Mouse (Mus musculus): ENCODE results near the gene Oas1c. TPM values are rescaled to one million over a fixed set of nuclear protein-coding genes. Genes with fewer than 3 reads are reported as not detected.

The Oas1c gene
- total RNA-seq, 2 experiments from 2014 or later, result 0.17 to 0.28 TPM

DNA sequence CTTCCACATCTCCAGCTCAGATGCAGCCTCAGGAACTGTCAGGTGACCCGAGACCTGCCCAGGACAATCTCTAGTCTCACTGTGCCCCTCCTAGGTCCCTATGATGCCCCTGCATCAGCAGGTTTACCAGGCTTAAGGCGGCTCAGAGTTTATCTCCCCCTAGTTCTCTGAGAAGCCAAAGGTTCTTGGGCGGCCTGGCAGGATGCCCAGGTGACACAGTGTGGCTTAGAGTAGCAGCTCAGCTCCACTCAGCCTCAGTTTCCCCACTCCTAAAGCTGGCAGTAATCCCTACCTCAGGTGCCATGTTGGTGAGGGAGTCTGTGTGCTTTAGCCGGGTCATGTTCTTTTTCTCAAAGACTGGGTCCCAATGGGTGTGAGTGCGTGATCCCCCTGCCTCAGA lies 35.5 kb downstream of the Oas1c start:
- DNase-seq, result no peak
- no peak for TF ChIP-seq CTCF (IDR thresholded peaks at IDR 0.05)
- intact Hi-C loops (cut with DNase I), result no loop called here
- Histone ChIP-seq H3K4me3 (no peak overlapping the region), H3K27ac (no peak overlapping the region)

- intact Hi-C loops (cut with DNase I), result no loop called here
- no peak for DNase-seq
- Histone ChIP-seq H3K27ac (no peak overlapping the region), H3K4me3 (no peak overlapping the region)
- TF ChIP-seq CTCF (IDR thresholded peaks at IDR 0.05), result no peak
These were observed 36.9 kb downstream of the Oas1c start for GRCm38 (mm10) chr5:120775287-120775985.

DNA sequence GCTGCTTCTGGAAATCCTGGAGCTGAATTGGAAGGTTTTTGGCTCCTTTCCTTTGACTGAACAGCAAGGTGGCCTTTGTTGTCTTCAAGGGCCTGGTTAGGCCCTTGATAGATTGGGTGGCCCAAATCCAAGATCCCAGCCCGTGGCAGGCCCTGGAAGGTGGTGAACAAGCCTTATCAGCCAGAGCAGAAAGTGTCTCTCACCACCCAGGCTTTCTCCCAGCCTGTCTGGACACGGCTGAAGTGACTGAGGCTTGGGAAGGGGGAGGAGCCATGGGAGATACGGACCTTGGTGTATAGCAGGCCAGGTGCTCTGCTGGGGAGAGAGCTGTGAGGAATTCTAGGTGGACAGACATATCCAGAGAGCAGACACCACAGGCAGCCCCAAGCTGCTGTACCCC lies 42.9 kb downstream of the Oas1c start:
- no peak overlapping the region for H3K27ac ChIP-seq
- no peak for TF ChIP-seq CTCF (IDR thresholded peaks at IDR 0.05)
- no peak for DNase-seq
- H3K4me3 ChIP-seq, result no peak overlapping the region
- intact Hi-C loops (cut with DNase I), result no loop called here

- Histone ChIP-seq H3K27ac (no peak overlapping the region), H3K4me3 (no peak overlapping the region)
- intact Hi-C loops (cut with DNase I), result no loop called here
- TF ChIP-seq CTCF (IDR thresholded peaks at IDR 0.05), result no peak
- DNase-seq, result no peak
These were observed 47.3 kb downstream of the Oas1c start for GRCm38 (mm10) chr5:120765010-120765409.

DNA sequence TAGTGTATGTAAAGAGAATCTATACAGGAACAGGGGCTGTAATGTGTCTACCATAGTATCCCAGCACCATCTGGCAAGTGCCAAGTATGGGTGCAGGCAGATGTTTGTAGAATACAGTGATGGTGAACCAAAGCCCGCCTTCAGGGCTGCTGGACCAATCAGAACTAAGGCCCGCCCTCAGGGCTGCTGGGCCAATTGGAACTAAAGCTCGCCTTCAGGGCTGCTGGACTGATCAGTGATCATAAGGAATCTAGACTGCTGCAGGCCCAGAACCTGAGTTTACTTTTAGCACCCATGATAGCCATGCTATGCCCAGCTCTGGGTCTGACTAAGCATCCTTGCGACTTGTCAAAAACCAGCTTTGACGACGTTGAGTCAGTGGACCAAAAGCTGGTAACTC lies 50.4 kb downstream of the Oas1c start:
- intact Hi-C loops (cut with DNase I), result no loop called here

GRCm38 (mm10) chr5:120754215-120754614 lies 58.1 kb downstream of the Oas1c start:
- no peak for DNase-seq
- no peak for TF ChIP-seq CTCF (IDR thresholded peaks at IDR 0.05)
- H3K27ac ChIP-seq, result no peak overlapping the region
- H3K4me3 ChIP-seq, result no peak overlapping the region
- intact Hi-C loops (cut with DNase I), result no loop called here

More for the DNA sequence above, 50.4 kb downstream of the Oas1c start:
- Histone ChIP-seq H3K4me3 (no peak overlapping the region), H3K27ac (no peak overlapping the region)
- no peak for TF ChIP-seq CTCF (IDR thresholded peaks at IDR 0.05)
- DNase-seq, result no peak

- H3K4me3 ChIP-seq, result no peak overlapping the region
- DNase-seq, result no peak
- H3K27ac ChIP-seq, result no peak overlapping the region
- no peak for TF ChIP-seq CTCF (IDR thresholded peaks at IDR 0.05)
- intact Hi-C loops (cut with DNase I), result no loop called here
These were observed 59.5 kb downstream of the Oas1c start for GRCm38 (mm10) chr5:120752786-120753185.

DNA sequence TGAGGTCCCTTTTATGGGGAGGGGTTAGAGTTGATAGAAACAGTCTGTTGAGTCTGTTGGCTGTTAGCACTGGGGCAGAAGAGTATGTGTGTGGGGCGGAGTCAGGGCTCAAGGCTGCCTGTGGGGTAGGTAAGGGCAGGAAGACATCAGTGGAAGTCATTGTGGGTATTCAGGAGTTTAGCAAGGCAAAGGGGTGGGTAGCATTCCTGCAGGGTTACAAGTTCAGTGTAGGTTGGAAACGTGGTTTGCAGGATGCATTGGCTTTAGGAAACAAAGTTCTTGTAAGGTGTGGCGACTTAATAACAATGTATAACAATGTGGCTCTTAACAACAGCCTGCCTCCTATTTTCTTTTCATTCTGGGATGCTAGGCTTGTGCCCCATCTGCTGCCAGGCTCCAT lies 61.1 kb downstream of the Oas1c start:
- Histone ChIP-seq H3K27ac (no peak overlapping the region), H3K4me3 (no peak overlapping the region)
- intact Hi-C loops (cut with DNase I), result no loop called here
- no peak for TF ChIP-seq CTCF (IDR thresholded peaks at IDR 0.05)
- no peak for DNase-seq

Small RNAs within 50 kb of the gene (microRNA-seq; reads per million reads assigned to microRNA genes)
- gene Gm22907, result not detected

Other genes with a start within 250 kb of the Oas1c start
- gene Tpcn1, start 223.8 kb downstream of the Oas1c start, total RNA-seq (2021), result 10 to 100 TPM; 42.7 to 44.8 TPM
- gene Iqcd, start 223.5 kb downstream of the Oas1c start, total RNA-seq (2021), result not detected
- gene Rita1, start 199.9 kb downstream of the Oas1c start, total RNA-seq (2021), result 1 to 10 TPM; 4.9 to 6.6 TPM
- gene Ddx54, start 199.8 kb downstream of the Oas1c start, total RNA-seq (2021), result 10 to 100 TPM; 16.9 to 17.7 TPM
- not detected for gene Cfap73, start 178.3 kb downstream of the Oas1c start, total RNA-seq (2021)
- not detected for gene Rasal1, start 163.7 kb downstream of the Oas1c start, total RNA-seq (2021)
- gene Dtx1, start 100.6 kb downstream of the Oas1c start, total RNA-seq (2021), result under 1 TPM; 0.45 to 0.54 TPM
- gene Oas2, start 62.7 kb downstream of the Oas1c start, total RNA-seq (2021), result under 1 TPM; 0.10 to 0.28 TPM
- gene Oas3, start 34.9 kb downstream of the Oas1c start, total RNA-seq (2021), result under 1 TPM in 1 of 2 experiments, not detected in 1; 0.06 TPM
- gene Oas1e, start 17.0 kb downstream of the Oas1c start, total RNA-seq (2021), result not detected
- gene Oas1f, start 34.9 kb upstream of the Oas1c start, total RNA-seq (2021), result not detected
- gene Oas1h, start 48.9 kb upstream of the Oas1c start, total RNA-seq (2021), result not detected
- under 1 TPM in 1 of 2 experiments, not detected in 1; 0.14 TPM for gene Oas1g, start 75.1 kb upstream of the Oas1c start, total RNA-seq (2021)
- gene Oas1a, start 95.0 kb upstream of the Oas1c start, total RNA-seq (2021), result under 1 TPM; 0.14 to 0.18 TPM
- gene Oas1d, start 102.0 kb upstream of the Oas1c start, total RNA-seq (2021), result not detected
- gene Rph3a, start 197.6 kb upstream of the Oas1c start, total RNA-seq (2021), result not detected

Measured in gastrocnemius, adult 2 months (tissue).